Mouse (Mus musculus) adrenal gland, postnatal 0 days (tissue): ENCODE measurements around the gene Trim61. TPM values are rescaled to one million over a fixed set of nuclear protein-coding genes. Genes with fewer than 3 reads are reported as not detected.

Experiments
- polyA plus RNA-seq: library from polyadenylated mRNA; unstranded; fragments of >200 nt; fragmentation: Nextera tagmentation; extraction: Ambion mirVana; gene quantifications from 2 replicates; pipeline ENCODE4 v1.2.1, GENCODE M21; 2015

Trim61 gene
- polyA plus RNA-seq: not detected in 2 replicates

GRCm38 (mm10) chr8:65018423-65018822 is at the start of gene Trim61, which contains the start of gene Trim60:
Gene Trim61 (minus strand): TSS chr8:65018523.
Gene Trim60 (minus strand): TSS chr8:65018584.

DNA sequence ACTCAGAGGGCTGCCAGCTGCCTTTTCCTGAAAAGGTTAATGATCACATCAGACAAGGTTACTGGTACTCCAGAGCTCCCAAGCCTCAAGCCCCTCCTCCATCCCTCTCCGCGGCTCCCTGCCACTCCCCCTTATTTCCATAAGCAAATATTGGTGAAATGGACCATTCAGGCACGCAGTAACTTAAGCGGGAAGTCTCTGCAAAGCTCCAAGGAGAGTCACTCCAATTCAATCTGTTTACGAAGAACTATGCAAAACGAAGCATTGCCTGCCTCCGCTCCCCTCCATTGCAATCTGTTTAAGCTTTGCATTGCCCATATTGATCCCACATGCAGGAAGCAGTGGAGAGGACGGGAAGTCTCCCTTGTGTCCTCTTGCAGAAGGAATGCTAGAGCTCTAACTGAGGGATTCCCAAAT is 18.8 kb upstream of the Trim61 start, which contains the start of gene Apela:
Gene Apela (minus strand): TSS at position 220 of the 417 bp plus-strand sequence.

DNA sequence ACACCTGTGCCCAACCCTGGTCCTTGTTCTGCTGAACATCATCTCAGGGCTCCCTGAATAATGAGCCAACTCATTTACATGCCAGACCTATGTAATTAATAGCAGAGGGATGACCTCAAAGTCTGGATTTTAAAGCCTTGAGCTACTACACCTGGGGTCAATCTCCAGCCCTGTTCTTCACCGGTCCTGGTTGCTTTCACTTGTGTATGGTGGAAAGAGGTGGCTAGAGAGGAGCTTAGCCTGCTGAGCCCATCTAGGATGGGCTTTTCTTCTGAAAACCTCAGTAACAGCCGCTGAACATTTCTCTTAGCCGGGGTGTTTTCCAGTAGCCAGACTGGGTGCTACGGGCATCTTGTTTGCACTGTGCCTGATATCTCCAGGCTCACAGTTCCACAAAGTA is 30.6 kb downstream of the Trim61 start, which contains the start of gene Trim75:
Gene Trim75 (minus strand): TSS at position 101 of the 400 bp plus-strand sequence.

Other genes with a start within 250 kb of the Trim61 start
- 11.8 and 21.6 TPM in 2 replicates for gene Klhl2, start 168.5 kb downstream of the Trim61 start, polyA plus RNA-seq
- gene Tmem192, start 71.3 kb downstream of the Trim61 start, polyA plus RNA-seq: 66.8 and 103 TPM in 2 replicates
- not detected in 2 replicates for gene Trim75, start 30.7 kb downstream of the Trim61 start, polyA plus RNA-seq
- not detected in 2 replicates for gene Trim60, start 61 bp upstream of the Trim61 start, polyA plus RNA-seq
- 0.19 and 1.0 TPM in 2 replicates for gene Apela, start 18.8 kb upstream of the Trim61 start, polyA plus RNA-seq
- not detected in 2 replicates for gene Gm10663, start 56.5 kb upstream of the Trim61 start, polyA plus RNA-seq
- 0.32 TPM in 1 of 2 replicates, not detected in the other for gene BC030870, start 111.0 kb upstream of the Trim61 start, polyA plus RNA-seq